Mouse (Mus musculus) spleen, postnatal 36 days (tissue): Measurements from ENCODE around the gene Glod4.

Source experiments
- DNase-seq, 2 experiments: peaks; one replicate each; pipeline ENCODE4 v3.0.0; 2022; ENCODE audit warnings: low spot score in 2 of 2, mixed read lengths in 1 of 2

Glod4 gene

DNA sequence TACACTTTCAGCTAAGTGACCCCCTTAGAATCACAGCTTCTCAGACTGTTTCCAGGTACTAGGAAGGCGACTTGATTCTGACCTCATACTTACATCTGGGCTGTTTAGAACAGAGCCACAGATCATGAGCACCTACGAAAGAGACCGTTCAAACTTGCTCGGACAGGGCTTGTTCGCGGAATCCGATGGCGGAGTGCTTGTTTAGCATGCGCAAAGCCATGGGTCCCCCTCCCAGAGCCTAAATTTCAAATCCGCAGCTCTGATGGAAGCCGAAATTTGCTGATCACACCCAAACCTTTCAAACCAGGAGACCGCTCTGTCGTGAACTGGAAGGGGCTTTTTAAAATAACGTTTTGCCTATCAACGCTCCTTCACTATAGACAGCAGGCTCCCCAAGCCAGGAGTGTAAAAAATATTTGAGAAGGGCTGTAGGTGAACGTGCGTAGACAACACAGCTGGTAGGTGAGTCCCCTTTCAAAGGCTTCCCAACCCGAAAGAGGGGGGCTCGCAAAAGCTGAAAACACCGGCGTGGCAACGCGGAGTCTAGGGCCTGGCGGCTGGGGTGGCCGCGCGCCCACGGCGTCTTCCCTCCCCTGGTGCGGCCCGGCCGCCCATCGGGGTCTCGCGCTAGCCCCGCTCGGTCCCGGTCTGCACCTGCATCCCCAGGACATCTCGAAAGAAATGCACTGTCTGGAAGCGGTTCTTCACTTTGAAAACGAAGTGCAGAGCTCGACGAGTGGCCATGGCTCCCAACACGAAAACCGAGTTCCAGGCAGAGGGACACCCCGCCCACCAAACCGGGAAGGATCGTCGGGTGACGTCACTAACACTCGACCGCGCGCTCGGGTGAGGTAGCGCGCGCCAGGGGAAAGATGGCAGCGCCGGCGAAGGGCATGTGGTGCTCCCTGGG, at the start of gene Glod4, which contains the start of gene Mrm3:
Gene Glod4, minus strand, starts transcription at position 825 of the 910 bp plus-strand sequence.
Gene Mrm3, plus strand, starts transcription at position 815 of the 910 bp plus-strand sequence.
- peak; percentile 84 to 87 for DNase-seq

- DNase-seq: no peak
Measured at GRCm38 (mm10) chr11:76292831-76293230, 49.3 kb upstream of the Glod4 start.

DNA sequence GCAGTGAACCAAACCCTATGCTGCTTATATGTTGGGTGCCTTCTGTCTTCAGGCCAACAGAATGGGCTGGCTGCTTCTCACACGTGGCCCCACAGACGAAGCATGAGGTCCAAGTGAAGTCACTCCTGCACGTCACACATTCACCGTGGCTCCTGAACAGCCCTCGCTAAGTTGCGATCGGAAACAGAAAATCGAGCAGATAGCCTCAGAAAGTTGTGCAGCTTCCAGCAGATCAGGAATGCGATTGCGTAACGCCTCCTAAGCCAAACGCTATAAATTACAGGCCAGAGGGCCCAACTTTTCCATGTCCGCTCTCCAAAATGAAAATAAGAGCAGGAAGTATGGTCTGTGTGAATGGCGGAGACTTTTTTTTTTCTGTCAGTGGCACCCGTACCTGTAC, 48.9 kb upstream of the Glod4 start:
- no peak for DNase-seq

DNA sequence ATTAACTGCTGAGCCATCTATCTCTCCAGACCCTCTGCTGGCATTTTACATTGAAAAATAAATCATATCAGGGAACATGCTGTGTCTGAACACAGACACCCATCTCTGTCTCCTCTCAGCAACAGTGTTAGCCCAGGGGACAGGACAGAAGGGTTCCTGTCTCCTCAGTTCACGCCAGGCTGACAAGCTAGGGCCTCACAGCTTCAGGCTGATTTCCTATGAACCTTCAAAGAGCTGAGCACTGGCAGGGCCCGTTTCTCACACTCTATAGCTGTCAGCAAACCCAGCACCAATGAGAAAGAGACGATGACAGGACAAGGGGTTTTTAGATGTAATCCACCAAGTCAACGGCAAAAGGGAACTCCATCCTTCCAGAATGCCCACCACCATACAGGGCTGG, 48.4 kb upstream of the Glod4 start:
- no peak for DNase-seq

GRCm38 (mm10) chr11:76290367-76290766, 46.8 kb upstream of the Glod4 start:
- no peak for DNase-seq

DNA sequence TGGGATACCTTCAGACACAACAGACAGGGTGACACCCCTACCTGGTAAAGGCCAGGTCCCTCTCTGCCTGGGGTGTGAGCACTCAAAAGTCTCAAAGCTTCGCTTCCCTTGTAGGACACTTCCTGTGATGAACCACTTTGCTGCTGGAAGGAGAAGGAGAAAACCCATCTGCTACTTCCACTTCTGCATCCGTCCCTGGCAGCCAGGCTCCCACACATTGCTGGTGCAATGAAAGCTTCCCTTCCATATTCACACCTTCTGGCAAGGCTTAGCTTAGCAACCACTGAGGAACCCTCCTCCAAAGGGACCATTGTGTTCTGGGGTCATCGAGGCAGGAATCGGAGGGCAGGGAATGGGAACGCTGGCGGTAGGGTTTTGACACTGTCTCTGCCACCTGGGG, 45.1 kb upstream of the Glod4 start:
- no peak for DNase-seq

- no peak for DNase-seq
Measured at GRCm38 (mm10) chr11:76287301-76287700, 43.8 kb upstream of the Glod4 start.

DNA sequence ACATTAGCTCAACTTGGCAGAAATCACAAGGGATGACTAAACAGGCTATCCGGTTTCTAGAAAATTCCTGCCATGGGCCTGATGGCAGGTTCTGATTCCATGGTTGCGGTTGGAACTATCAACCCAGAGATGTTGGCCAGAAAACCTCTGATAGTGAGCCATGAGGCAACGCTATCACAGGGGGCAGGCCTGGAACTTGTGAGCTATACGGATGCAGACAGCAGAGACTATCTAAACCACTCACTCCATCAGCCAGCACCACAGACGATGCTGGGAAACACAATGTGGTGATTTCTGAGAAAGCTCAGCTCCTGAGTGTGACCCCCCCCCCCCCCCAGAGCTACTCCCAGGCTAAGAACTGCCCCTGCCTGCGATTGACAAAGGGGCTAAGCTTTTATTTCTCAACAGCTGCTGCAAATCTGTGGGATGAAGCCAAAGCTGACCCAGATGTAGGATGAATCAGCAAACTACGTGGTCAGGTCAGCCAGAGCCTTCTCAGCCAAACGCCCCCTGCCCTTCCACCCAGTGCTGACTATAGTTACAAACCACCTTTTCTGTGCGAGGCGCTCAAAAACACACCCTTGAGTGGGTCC, 43.1 kb upstream of the Glod4 start:
- no peak for DNase-seq

- no peak for DNase-seq
Measured at GRCm38 (mm10) chr11:76285431-76286075, 42.0 kb upstream of the Glod4 start.

GRCm38 (mm10) chr11:76283841-76284240, 40.3 kb upstream of the Glod4 start:
- DNase-seq: no peak

GRCm38 (mm10) chr11:76279971-76280370, 36.4 kb upstream of the Glod4 start:
- DNase-seq: no peak

DNA sequence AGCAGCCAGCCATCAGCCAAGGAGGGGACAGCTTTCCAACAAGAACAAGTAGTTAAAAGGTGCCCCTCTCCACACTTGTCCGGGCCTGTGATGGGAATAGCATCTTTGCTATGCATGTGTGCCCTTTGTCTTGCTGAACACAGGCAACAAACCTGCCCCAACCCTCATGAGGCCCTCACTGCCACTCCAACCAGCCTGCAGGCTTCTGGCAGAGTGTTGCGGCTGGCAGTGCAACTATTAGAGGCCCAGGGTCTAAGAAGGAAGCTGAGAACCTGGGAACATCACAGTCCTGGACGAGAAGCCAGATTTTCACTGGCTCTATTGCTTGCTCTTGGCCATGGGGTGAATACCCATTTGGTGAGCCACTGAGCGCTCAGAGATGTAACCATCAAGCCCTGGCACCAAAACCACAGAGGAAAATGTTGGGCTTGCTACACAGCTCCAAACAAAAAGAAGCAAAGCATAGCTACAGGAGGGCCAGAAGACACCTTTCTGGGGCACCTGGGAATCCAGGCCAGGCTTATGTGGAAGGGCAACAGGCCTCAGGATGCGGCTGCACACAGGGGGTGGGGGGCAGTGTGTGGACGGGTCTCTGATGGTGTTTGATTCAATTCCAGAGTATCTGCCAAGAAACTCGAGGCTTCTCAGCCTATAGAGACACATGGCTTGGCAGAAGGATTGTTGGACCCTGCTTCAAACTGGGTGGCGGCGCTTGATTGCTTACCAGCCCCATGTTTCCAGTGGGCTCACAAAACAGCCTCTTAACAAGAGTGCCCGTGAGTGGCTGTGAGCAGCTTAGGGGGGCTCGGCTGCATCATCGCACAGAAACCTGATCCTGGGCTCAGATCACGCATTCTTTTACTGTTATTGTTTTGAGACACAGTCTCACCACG, 35.7 kb upstream of the Glod4 start:
- DNase-seq: no peak

GRCm38 (mm10) chr11:76272440-76272839, 28.9 kb upstream of the Glod4 start:
- DNase-seq: no peak

DNA sequence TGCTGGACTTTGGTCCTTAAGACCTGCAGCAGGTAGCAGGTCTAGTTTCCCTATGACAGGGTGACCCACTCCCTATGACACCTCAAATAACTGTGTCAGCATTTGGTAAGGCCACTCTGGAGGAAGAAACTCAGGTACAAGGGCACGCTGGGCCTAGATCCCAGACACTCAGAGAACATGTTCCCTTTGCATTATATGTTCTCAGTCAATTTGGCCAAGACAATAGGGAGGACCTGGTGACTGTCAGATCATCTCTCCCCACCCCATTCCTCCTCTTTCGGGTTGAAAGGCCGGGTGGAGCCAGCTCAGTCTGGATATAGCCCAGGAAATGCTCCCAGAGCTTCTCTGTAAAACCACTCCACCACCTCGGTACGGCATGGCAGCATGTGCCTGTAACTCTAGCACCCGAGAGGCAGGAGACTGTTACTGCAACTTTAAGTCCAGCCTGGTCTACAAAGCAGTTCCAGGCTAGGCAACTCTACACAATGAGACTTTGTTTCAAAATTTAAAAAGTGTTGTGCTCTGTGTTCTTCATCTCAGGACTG, 25.1 kb upstream of the Glod4 start:
- no peak for DNase-seq

- no peak for DNase-seq
Measured at GRCm38 (mm10) chr11:76268001-76268459, 24.5 kb upstream of the Glod4 start.

- DNase-seq: no peak
Measured at GRCm38 (mm10) chr11:76267550-76267949, 24.0 kb upstream of the Glod4 start.

DNA sequence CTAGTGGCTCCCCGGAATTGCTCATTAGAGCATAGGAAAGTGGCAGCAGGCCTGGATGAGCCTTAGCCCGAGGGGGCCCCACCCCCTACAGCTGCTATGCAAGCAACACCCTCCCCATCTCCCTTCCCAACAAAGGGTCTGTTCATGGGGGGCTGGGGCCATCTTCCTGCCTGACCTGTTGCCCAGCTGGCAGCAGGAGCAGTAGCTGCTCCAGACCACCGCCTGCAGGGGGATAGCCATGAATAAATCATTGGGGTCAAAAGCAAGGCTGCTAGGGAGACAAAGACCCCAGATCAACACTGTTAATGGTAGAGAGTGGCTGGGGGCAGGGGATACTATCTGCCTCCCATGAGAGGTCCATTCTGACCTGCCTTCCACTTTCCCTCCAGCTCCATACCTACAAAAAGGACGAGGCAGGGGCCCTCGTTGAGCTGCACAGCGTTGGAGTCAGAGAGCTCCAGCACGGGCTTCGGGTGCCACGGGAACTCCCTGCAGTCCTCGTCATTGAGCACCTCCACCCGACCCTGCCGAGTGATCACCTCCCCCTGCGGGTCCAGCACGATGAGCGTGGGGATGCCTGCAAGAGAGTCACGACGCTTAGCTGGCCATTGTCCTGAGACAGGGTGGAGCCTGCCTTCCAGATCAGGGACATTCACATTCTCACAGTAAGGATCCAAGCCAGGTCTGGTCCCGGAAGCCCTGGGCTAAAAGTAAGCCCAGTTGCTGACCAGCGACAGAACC, 19.3 kb upstream of the Glod4 start:
- no peak for DNase-seq

DNA sequence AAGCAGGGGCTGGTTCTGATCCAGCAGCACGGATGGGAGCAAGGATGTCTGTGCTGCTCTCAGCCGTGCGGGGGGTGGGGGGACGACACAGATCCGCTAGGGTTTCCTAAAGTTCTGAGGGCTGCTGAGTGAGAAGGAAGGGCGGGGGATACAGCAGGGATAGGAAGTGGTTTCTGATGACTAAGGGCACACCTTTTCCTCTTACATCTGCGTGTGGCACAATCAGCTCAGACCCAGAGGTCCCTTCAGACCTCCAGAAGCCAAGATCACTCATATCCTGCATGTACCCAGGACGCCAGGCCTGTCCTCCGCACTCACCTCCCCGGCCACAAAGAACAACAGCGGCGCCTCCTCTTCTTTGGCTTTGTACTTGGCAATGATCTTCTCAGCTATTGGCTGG, 17.7 kb upstream of the Glod4 start:
- no peak for DNase-seq

- no peak for DNase-seq
Measured at GRCm38 (mm10) chr11:76260208-76261050, 16.9 kb upstream of the Glod4 start.

GRCm38 (mm10) chr11:76258511-76258910, 15.0 kb upstream of the Glod4 start:
- DNase-seq: no peak
